Mouse (Mus musculus) frontal cortex, adult 2 months (tissue): ENCODE measurements around the gene Pdxk. TPM values are rescaled to one million over a fixed set of nuclear protein-coding genes. Genes with fewer than 3 reads are reported as not detected.
A peak's percentile ranks its signal among the peaks of the same experiment; 100 is the strongest.
"Not testable (repeated sequence)": the region's sequence is repeated elsewhere in the genome, so short reads cannot be mapped to it uniquely, and the experiment has no call there.

Experiments used
- DNase-seq, 2 experiments: peaks; one replicate each; pipeline ENCODE4 v3.0.0; 2022; ENCODE audit warnings: low spot score in 1 of 2; ENCODE audit errors: extremely low spot score in 1 of 2
- polyA plus RNA-seq: library from polyadenylated mRNA; depleted of rRNA; stranded (reverse); fragments of >200 nt; gene quantifications from 2 replicates; pipeline ENCODE4 v1.2.3, GENCODE M21; 2012; rRNA removed

Gene Pdxk
- 80.2 and 80.9 TPM in 2 replicates for polyA plus RNA-seq

- DNase-seq = peak; percentile 94
Measured at GRCm38 (mm10) chr10:78464792-78465207, at the start of gene Pdxk. Pdxk (minus strand) TSS chr10:78464975.

- no peak for DNase-seq
Measured at GRCm38 (mm10) chr10:78502986-78503733, 38.4 kb upstream of the Pdxk start.

- DNase-seq = peak in 1 of 2 experiments; percentile 89
Measured at GRCm38 (mm10) chr10:78487431-78488086, 22.8 kb upstream of the Pdxk start.

GRCm38 (mm10) chr10:78486871-78487270 lies 22.1 kb upstream of the Pdxk start:
- no peak for DNase-seq

- DNase-seq = not testable (repeated sequence)
Measured at GRCm38 (mm10) chr10:78485369-78485768, 20.6 kb upstream of the Pdxk start.

- no peak for DNase-seq
Measured at GRCm38 (mm10) chr10:78481928-78482499, 17.2 kb upstream of the Pdxk start.

- no peak for DNase-seq
Measured at GRCm38 (mm10) chr10:78480954-78481927, 16.5 kb upstream of the Pdxk start.

- DNase-seq = no peak
Measured at GRCm38 (mm10) chr10:78476821-78477220, 12.0 kb upstream of the Pdxk start.

GRCm38 (mm10) chr10:78474759-78475158 lies 10.0 kb upstream of the Pdxk start:
- no peak for DNase-seq

- no peak for DNase-seq
Measured at GRCm38 (mm10) chr10:78473434-78473833, 8.7 kb upstream of the Pdxk start.

- DNase-seq = no peak
Measured at GRCm38 (mm10) chr10:78472046-78472445, 7.3 kb upstream of the Pdxk start.

- peak in 1 of 2 experiments; percentile 70 for DNase-seq
Measured at GRCm38 (mm10) chr10:78470582-78471313, 6.0 kb upstream of the Pdxk start.

- DNase-seq = no peak
Measured at GRCm38 (mm10) chr10:78467761-78468310, 3.1 kb upstream of the Pdxk start.

GRCm38 (mm10) chr10:78466647-78467046 lies 1.9 kb upstream of the Pdxk start:
- DNase-seq = no peak

- DNase-seq = no peak
Measured at GRCm38 (mm10) chr10:78465472-78465871, 697 bp upstream of the Pdxk start.

GRCm38 (mm10) chr10:78464201-78464791 lies 479 bp downstream of the Pdxk start:
- DNase-seq = no peak

GRCm38 (mm10) chr10:78463769-78464167 lies 1.0 kb downstream of the Pdxk start:
- no peak for DNase-seq

GRCm38 (mm10) chr10:78462945-78463768 lies 1.6 kb downstream of the Pdxk start:
- DNase-seq = no peak
